Mouse (Mus musculus) heart, postnatal 0 days (tissue): ENCODE results near the gene Slc16a10. TPM values are rescaled to one million over a fixed set of nuclear protein-coding genes. Genes with fewer than 3 reads are reported as not detected.

Experiments used
- ATAC-seq: fragments of 200-750 bp; cut with Nextera tagmentation; 2 replicates; pipeline ENCODE4 v1.8.0; 2017; ENCODE audit warnings: low read depth, moderate number of reproducible peaks, moderate library complexity; ENCODE audit not compliant: insufficient read depth
- DNase-seq: peaks from one replicate; pipeline ENCODE4 v3.0.0-alpha.2; 2016; ENCODE audit warnings: low spot score
- H3K27ac ChIP-seq: fragments of 300-500 bp; sonication (generic); 2 replicates; pipeline ENCODE4 v1.5.1; 2014; ENCODE audit warnings: low read depth, mild to moderate bottlenecking
- H3K27me3 ChIP-seq: fragments of 300-500 bp; sonication (generic); 2 replicates; pipeline ENCODE4 v1.6.1; 2014; ENCODE audit warnings: low read length, mixed read lengths; ENCODE audit not compliant: control insufficient read depth, insufficient read depth
- H3K36me3 ChIP-seq: fragments of 300-500 bp; sonication (generic); replicated peaks from 2 replicates; pipeline ENCODE4 v1.6.1; 2014; ENCODE audit warnings: low read length, mixed read lengths; ENCODE audit not compliant: control insufficient read depth, insufficient read depth
- H3K4me1 ChIP-seq: fragments of 300-500 bp; sonication (generic); 2 replicates; pipeline ENCODE4 v1.6.1; 2014; ENCODE audit warnings: antibody characterized with exemption; ENCODE audit not compliant: control insufficient read depth, insufficient read depth
- H3K4me2 ChIP-seq: fragments of 300-500 bp; sonication (generic); 2 replicates; pipeline ENCODE4 v1.6.1; 2014; ENCODE audit warnings: low read depth, mild to moderate bottlenecking, low read length, moderate library complexity
- H3K4me3 ChIP-seq: fragments of 300-500 bp; sonication (generic); 2 replicates; pipeline ENCODE4 v1.5.1; 2014; ENCODE audit warnings: low read depth, low read length
- H3K9ac ChIP-seq: fragments of 300-500 bp; sonication (generic); replicated peaks from 2 replicates; pipeline ENCODE4 v1.6.1; 2014; ENCODE audit warnings: low read depth, low read length, mixed read lengths
- H3K9me3 ChIP-seq: fragments of 300-500 bp; sonication (generic); replicated peaks from 2 replicates; pipeline ENCODE4 v1.6.1; 2016; ENCODE audit warnings: low read length; ENCODE audit not compliant: control insufficient read depth
- CTCF ChIP-seq: IDR thresholded peaks from 2 replicates; pipeline ENCODE4 v1.5.1; 2016; ENCODE audit warnings: antibody characterized with exemption, control low read depth, low read depth
- EP300 ChIP-seq: IDR thresholded peaks from 2 replicates; pipeline ENCODE4 v1.6.1; 2016; ENCODE audit warnings: antibody characterized with exemption, low read depth
- WGBS: fragments of 180-500 bp; shearing (Covaris S2); extraction: QIAGEN DNeasy Blood & Tissue Kit; methylation state at CpG from one replicate; pipeline ENCODE4 v1.1.7; 2014; 5-methylcytosine and 5-hydroxymethylcytosine counted together
- polyA plus RNA-seq: library from polyadenylated mRNA; unstranded; fragments of >200 nt; fragmentation: Nextera tagmentation; extraction: Ambion mirVana; gene quantifications from 2 replicates; pipeline ENCODE4 v1.2.1, GENCODE M21; 2015
- total RNA-seq: library from RNA; depleted of rRNA; stranded (reverse); fragments of >200 nt; gene quantifications from 2 replicates; pipeline ENCODE4 v1.2.3, GENCODE M21; 2014; ENCODE audit warnings: low replicate concordance

Gene Slc16a10
- total and polyA plus RNA-seq, 2 experiments from 2014 or later, result 11.6 to 15.6 TPM

GRCm38 (mm10) chr10:40067071-40067470 lies 75.0 kb downstream of the Slc16a10 start:
- no peak overlapping the region for H3K4me3 ChIP-seq
- 88% methylated on average over 1 of the region's 1 CpGs for WGBS

DNA sequence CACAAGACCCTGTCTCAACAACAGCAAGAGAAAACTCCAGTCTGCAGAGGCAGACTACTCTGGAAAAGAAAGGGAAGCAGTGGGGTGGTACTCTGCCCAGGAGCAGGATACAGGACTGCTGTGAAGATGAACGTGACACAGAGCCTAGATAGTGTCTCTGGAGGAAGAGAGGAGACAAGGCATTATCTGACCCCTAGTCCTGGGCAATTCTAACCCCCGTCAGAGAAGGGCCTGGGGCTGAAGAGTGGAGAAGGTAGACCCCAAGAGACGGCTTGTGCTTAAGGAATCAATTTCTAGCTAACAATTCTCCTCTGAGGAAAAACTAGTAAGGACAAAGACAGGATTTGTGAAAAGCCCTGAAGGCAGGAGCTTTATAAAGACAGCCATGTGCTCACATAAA lies 76.7 kb downstream of the Slc16a10 start:
- Histone ChIP-seq H3K4me3 (no peak overlapping the region), H3K27ac (no peak overlapping the region), H3K4me1 (0 out of 2 replicates have a peak, but pooled peaks cover 5% of the 10 kb centered on the region), H3K9me3 (no peaks in the 10 kb centered on the region), H3K4me2 (no peak overlapping the region), H3K36me3 (no peaks in the 10 kb centered on the region; the same call in 1 of the 2 replicates), H3K9ac (no peak overlapping the region), H3K27me3 (no peaks in the 10 kb centered on the region)
- no peak for DNase-seq
- TF ChIP-seq CTCF, result no peak
- 50% methylated on average over 3 of the region's 3 CpGs for WGBS
- ATAC-seq, result no peak

More at GRCm38 (mm10) chr10:40067071-40067470, 75.0 kb downstream of the Slc16a10 start:
- Histone ChIP-seq H3K9ac (no peak overlapping the region), H3K4me2 (no peak overlapping the region), H3K36me3 (no peaks in the 10 kb centered on the region; the same call in 1 of the 2 replicates), H3K9me3 (no peaks in the 10 kb centered on the region), H3K4me1 (peaks cover 5% of the 10 kb centered on the region; the same call in 1 of the 2 replicates), H3K27ac (no peak overlapping the region), H3K27me3 (no peaks in the 10 kb centered on the region)
- DNase-seq (no peak), ATAC-seq (no peak)
- no peak for TF ChIP-seq CTCF
- TF ChIP-seq EP300, result no peak

GRCm38 (mm10) chr10:40063291-40063890 lies 78.7 kb downstream of the Slc16a10 start:
- ATAC-seq (no peak), DNase-seq (peak; percentile 2)
- no peak for TF ChIP-seq CTCF
- TF ChIP-seq EP300, result no peak
- no peaks in the 10 kb centered on the region for H3K9me3 ChIP-seq
- H3K36me3 ChIP-seq, result no peaks in the 10 kb centered on the region; the same call in 1 of the 2 replicates
- H3K9ac ChIP-seq, result no peak overlapping the region
- no peak overlapping the region for H3K4me3 ChIP-seq
- no peaks in the 10 kb centered on the region for H3K27me3 ChIP-seq
- H3K27ac ChIP-seq, result no peak overlapping the region
- no peaks in the 10 kb centered on the region for H3K4me1 ChIP-seq
- no peak overlapping the region for H3K4me2 ChIP-seq
- 45% methylated on average over 5 of the region's 5 CpGs for WGBS

DNA sequence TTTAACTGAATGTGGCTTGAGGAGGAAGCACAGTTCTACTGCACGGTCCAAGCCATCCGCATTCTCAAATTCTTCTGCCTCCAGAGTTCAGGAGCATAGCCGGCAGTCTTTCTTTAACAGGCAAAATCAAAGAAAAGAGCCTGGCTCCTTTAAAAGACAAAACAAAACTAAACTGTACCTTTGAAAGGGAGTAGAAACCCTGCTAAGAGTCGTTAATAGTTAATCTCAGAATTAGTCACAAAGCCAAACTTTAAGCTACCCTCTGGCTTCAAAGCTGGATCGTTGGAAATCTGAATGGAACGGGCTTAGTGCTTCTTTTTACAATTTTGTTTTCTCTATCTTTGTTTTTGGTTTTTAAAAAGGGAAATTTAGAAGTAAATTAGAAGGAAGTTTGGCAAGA lies 79.2 kb downstream of the Slc16a10 start:
- H3K27ac ChIP-seq, result no peak overlapping the region
- H3K4me2 ChIP-seq, result no peak overlapping the region
- H3K9me3 ChIP-seq, result no peaks in the 10 kb centered on the region
- WGBS, result 78% methylated on average over 6 of the region's 6 CpGs
- no peak overlapping the region for H3K4me3 ChIP-seq
- no peaks in the 10 kb centered on the region for H3K27me3 ChIP-seq
- TF ChIP-seq EP300 (no peak), CTCF (no peak)
- H3K9ac ChIP-seq, result no peak overlapping the region
- H3K4me1 ChIP-seq, result no peaks in the 10 kb centered on the region
- no peak for ATAC-seq
- no peak for DNase-seq
- H3K36me3 ChIP-seq, result no peaks in the 10 kb centered on the region; the same call in 1 of the 2 replicates

GRCm38 (mm10) chr10:40061926-40062325 lies 80.1 kb downstream of the Slc16a10 start:
- no peaks in the 10 kb centered on the region; the same call in 1 of the 2 replicates for H3K36me3 ChIP-seq
- H3K9me3 ChIP-seq, result no peaks in the 10 kb centered on the region
- no peak overlapping the region for H3K9ac ChIP-seq
- no peak overlapping the region for H3K4me2 ChIP-seq
- DNase-seq (peak; percentile 5), ATAC-seq (no peak)
- no peaks in the 10 kb centered on the region for H3K4me1 ChIP-seq
- TF ChIP-seq EP300 (no peak), CTCF (no peak)
- H3K27me3 ChIP-seq, result no peaks in the 10 kb centered on the region
- no peak overlapping the region for H3K4me3 ChIP-seq
- WGBS, result 74% methylated on average over 5 of the region's 5 CpGs
- H3K27ac ChIP-seq, result no peak overlapping the region

DNA sequence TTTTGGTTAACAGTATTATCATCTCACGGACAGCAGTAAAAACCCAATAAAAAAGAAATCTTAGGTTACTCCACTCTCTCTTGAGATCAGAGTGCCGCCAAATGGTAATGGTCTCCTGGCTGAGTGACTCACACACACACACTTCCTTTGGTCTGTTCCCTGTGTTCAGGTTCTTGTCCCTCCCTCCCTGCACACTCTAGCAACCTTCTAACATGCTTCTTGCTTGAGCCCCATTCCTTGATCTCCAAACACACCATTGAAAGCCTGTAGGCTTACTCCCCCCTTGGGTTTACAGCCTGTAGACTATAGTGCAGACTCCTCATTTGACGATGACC lies 83.3 kb downstream of the Slc16a10 start:
- ATAC-seq, result no peak
- WGBS, result 75% methylated on average over 3 of the region's 3 CpGs
- no peak for TF ChIP-seq EP300
- no peak for TF ChIP-seq CTCF

More for the DNA sequence above, 83.3 kb downstream of the Slc16a10 start:
- Histone ChIP-seq H3K27ac (no peak overlapping the region), H3K9me3 (no peaks in the 10 kb centered on the region), H3K4me3 (no peak overlapping the region), H3K4me2 (no peak overlapping the region), H3K9ac (no peak overlapping the region), H3K36me3 (no peaks in the 10 kb centered on the region), H3K27me3 (no peaks in the 10 kb centered on the region), H3K4me1 (no peaks in the 10 kb centered on the region)
- DNase-seq, result no peak
